Mouse (Mus musculus) midbrain, embryonic 16.5 days (tissue): Measurements from ENCODE around the gene Skap1. TPM values are rescaled to one million over a fixed set of nuclear protein-coding genes. Genes with fewer than 3 reads are reported as not detected.
A peak's percentile ranks its signal among the peaks of the same experiment; 100 is the strongest.
"Not testable (repeated sequence)": the region's sequence is repeated elsewhere in the genome, so short reads cannot be mapped to it uniquely, and the experiment has no call there.

Experiments used
- ATAC-seq: fragments of 200-750 bp; cut with Nextera tagmentation; 2 replicates; pipeline ENCODE4 v1.8.0; 2017; ENCODE audit warnings: moderate TSS enrichment
- H3K27ac ChIP-seq: fragments of 300-500 bp; sonication (generic); 2 replicates; pipeline ENCODE4 v1.5.1; 2014; ENCODE audit warnings: mild to moderate bottlenecking, low read length, mixed read lengths
- H3K27me3 ChIP-seq: fragments of 300-500 bp; sonication (generic); 2 replicates; pipeline ENCODE4 v1.6.1; 2014; ENCODE audit warnings: low read depth, low read length, mixed read lengths; ENCODE audit not compliant: control insufficient read depth, insufficient read depth
- H3K36me3 ChIP-seq: fragments of 300-500 bp; sonication (generic); 2 replicates; pipeline ENCODE4 v1.6.1; 2014; ENCODE audit warnings: mild to moderate bottlenecking, low read length, moderate library complexity, mixed read lengths; ENCODE audit not compliant: control insufficient read depth, insufficient read depth
- H3K4me1 ChIP-seq: fragments of 300-500 bp; sonication (generic); 2 replicates; pipeline ENCODE4 v1.6.1; 2014; ENCODE audit warnings: mild to moderate bottlenecking, low read length, mixed read lengths; ENCODE audit not compliant: control insufficient read depth, insufficient read depth
- H3K4me2 ChIP-seq: fragments of 300-500 bp; sonication (generic); 2 replicates; pipeline ENCODE4 v1.6.1; 2014; ENCODE audit warnings: mild to moderate bottlenecking, low read length, mixed read lengths
- H3K4me3 ChIP-seq: fragments of 300-500 bp; sonication (generic); 2 replicates; pipeline ENCODE4 v1.5.1; 2014; ENCODE audit warnings: low read depth, mild to moderate bottlenecking, low read length, moderate library complexity, mixed read lengths
- H3K9ac ChIP-seq: fragments of 300-500 bp; sonication (generic); 2 replicates; pipeline ENCODE4 v1.6.1; 2014; ENCODE audit warnings: low read depth, low read length, mixed read lengths
- H3K9me3 ChIP-seq: fragments of 300-500 bp; sonication (generic); replicated peaks from 2 replicates; pipeline ENCODE4 v1.6.1; 2014; ENCODE audit warnings: mild to moderate bottlenecking, low read length, mixed read lengths; ENCODE audit not compliant: control insufficient read depth, poor library complexity, severe bottlenecking
- WGBS: fragments of 180-500 bp; shearing (Covaris S2); extraction: QIAGEN DNeasy Blood & Tissue Kit; methylation state at CpG from one replicate; pipeline ENCODE4 v1.1.7; 2014; 5-methylcytosine and 5-hydroxymethylcytosine counted together
- polyA plus RNA-seq: library from polyadenylated mRNA; unstranded; fragments of >200 nt; fragmentation: Nextera tagmentation; extraction: Ambion mirVana; gene quantifications from 2 replicates; pipeline ENCODE4 v1.2.1, GENCODE M21; 2015

Gene Skap1
- polyA plus RNA-seq, 1 experiment from 2014 or later = 3.6 TPM

DNA sequence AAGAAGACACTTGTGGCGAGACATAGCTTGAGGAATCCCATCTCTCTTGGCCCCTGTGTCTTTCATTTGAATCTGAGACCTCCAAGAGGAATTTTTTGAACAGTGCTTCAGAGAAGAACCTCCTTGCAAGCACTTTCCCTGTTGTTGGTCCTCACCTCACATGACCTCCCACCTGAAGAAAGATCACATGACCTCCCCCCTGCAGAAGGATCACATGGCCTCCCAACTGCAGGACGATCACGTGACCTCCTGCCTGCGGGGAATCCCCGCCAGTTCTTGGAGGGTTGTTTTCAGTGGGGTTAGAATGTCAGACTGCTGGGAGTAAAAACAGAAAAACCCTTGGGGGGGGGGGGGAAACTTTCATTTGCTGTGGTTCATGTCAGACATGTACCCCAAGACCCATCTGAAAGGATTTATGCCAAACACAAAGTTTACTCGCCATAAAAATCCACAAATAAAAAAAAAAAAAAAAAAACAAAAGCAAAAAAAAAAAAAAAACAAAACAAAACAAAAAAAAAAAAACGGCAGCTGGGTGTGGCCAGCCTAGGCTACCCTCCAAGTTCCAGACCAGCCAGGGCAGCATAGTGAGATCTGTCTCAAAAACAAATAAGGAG lies 232.6 kb downstream of the Skap1 start:
- peaks cover 2% of the 10 kb centered on the region for H3K4me1 ChIP-seq
- no peak overlapping the region for H3K9ac ChIP-seq
- no peaks in the 10 kb centered on the region for H3K9me3 ChIP-seq
- no peak overlapping the region for H3K4me2 ChIP-seq
- no peak for ATAC-seq
- no peak overlapping the region for H3K27ac ChIP-seq
- H3K36me3 ChIP-seq = no peaks in the 10 kb centered on the region
- H3K4me3 ChIP-seq = no peak overlapping the region
- 20% methylated on average over 7 of the region's 7 CpGs for WGBS
- no peaks in the 10 kb centered on the region for H3K27me3 ChIP-seq

DNA sequence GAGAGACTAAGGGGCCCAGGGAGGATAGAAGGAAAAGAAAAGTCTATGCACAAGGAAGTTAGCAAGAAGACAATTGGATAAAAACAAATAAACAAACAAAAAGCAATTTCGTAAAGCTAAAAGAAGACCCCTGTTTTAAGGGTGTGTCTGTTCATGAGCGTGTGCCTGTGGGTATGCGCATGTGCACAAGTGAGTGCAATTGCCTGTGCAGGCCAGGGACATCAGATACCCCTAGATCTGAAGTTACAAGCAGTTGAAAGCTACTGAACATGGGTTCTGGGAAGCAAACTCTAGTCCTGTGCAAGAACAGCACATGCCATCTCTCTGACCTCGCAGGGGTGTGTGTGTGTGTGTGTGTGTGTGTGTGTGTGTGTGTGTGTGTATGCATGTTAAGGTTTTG lies 233.1 kb downstream of the Skap1 start:
- H3K27me3 ChIP-seq = no peaks in the 10 kb centered on the region
- no peak overlapping the region for H3K4me2 ChIP-seq
- ATAC-seq = no peak
- WGBS = 86% methylated on average over 4 of the region's 4 CpGs
- no peak overlapping the region for H3K4me3 ChIP-seq
- no peaks in the 10 kb centered on the region for H3K36me3 ChIP-seq
- no peak overlapping the region for H3K9ac ChIP-seq
- H3K4me1 ChIP-seq = peaks cover 2% of the 10 kb centered on the region
- H3K9me3 ChIP-seq = no peaks in the 10 kb centered on the region
- H3K27ac ChIP-seq = no peak overlapping the region

GRCm38 (mm10) chr11:96703813-96704212 lies 239.4 kb downstream of the Skap1 start:
- no peak overlapping the region for H3K4me2 ChIP-seq
- no peaks in the 10 kb centered on the region for H3K36me3 ChIP-seq
- no peaks in the 10 kb centered on the region for H3K9me3 ChIP-seq
- peaks cover 4% of the 10 kb centered on the region; the same call in 1 of the 2 replicates for H3K4me1 ChIP-seq
- H3K27ac ChIP-seq = no peak overlapping the region
- no peak for ATAC-seq
- H3K9ac ChIP-seq = no peak overlapping the region
- no peaks in the 10 kb centered on the region for H3K27me3 ChIP-seq
- 85% methylated on average over 8 of the region's 8 CpGs for WGBS
- no peak overlapping the region for H3K4me3 ChIP-seq

- Histone ChIP-seq H3K9me3 (no peaks in the 10 kb centered on the region), H3K27me3 (no peaks in the 10 kb centered on the region), H3K4me1 (peaks cover 10% of the 10 kb centered on the region), H3K9ac (no peak overlapping the region), H3K36me3 (no peaks in the 10 kb centered on the region), H3K4me3 (no peak overlapping the region), H3K27ac (no peak overlapping the region), H3K4me2 (no peak overlapping the region)
- ATAC-seq = no peak
- WGBS = 76% methylated on average over 5 of the region's 5 CpGs
Measured at GRCm38 (mm10) chr11:96711268-96711667, 246.9 kb downstream of the Skap1 start.

DNA sequence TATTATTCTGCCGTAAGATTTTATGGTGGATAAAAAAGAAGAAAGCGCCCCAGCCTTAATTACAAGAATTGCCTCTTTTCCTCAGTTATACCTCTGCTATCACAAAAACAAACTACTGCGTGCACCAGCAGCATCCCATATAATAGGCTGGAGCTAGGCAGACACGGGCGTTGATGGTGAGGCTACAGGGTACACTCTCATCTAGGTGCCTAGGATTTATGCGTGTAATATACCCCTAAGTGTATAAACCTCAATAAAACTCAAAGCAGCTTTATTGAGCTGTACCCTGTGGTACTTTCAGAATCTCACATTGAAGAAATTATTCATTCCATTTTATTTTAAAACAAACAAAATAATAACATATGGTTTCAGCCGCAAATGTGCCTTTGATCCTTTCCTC lies 247.3 kb downstream of the Skap1 start:
- no peak overlapping the region for H3K27ac ChIP-seq

GRCm38 (mm10) chr11:96713210-96714005 lies 249.0 kb downstream of the Skap1 start:
- peak overlapping the region; percentile 6; the same call in 1 of the 2 replicates for H3K4me2 ChIP-seq
- H3K9ac ChIP-seq = no peak overlapping the region
- H3K9me3 ChIP-seq = no peaks in the 10 kb centered on the region
- WGBS = 46% methylated on average over 18 of the region's 18 CpGs
- H3K27ac ChIP-seq = no peak overlapping the region
- H3K27me3 ChIP-seq = no peaks in the 10 kb centered on the region
- H3K36me3 ChIP-seq = no peaks in the 10 kb centered on the region
- H3K4me1 ChIP-seq = peaks cover 8% of the 10 kb centered on the region
- ATAC-seq = no peak
- H3K4me3 ChIP-seq = no peak overlapping the region

More for the DNA sequence above, 247.3 kb downstream of the Skap1 start:
- H3K9me3 ChIP-seq = no peaks in the 10 kb centered on the region
- H3K27me3 ChIP-seq = no peaks in the 10 kb centered on the region
- no peak overlapping the region for H3K4me3 ChIP-seq
- WGBS = 89% methylated on average over 7 of the region's 7 CpGs
- H3K9ac ChIP-seq = no peak overlapping the region
- peaks cover 10% of the 10 kb centered on the region for H3K4me1 ChIP-seq
- H3K4me2 ChIP-seq = no peak overlapping the region
- H3K36me3 ChIP-seq = no peaks in the 10 kb centered on the region
- ATAC-seq = no peak

- Histone ChIP-seq H3K27me3 (no peaks in the 10 kb centered on the region), H3K9ac (no peak overlapping the region), H3K9me3 (no peaks in the 10 kb centered on the region), H3K27ac (no peak overlapping the region), H3K4me1 (peaks cover 6% of the 10 kb centered on the region; the same call in 1 of the 2 replicates), H3K4me3 (no peak overlapping the region), H3K36me3 (no peaks in the 10 kb centered on the region), H3K4me2 (no peak overlapping the region)
- 71% methylated on average over 7 of the region's 7 CpGs for WGBS
- ATAC-seq = no peak
Measured at GRCm38 (mm10) chr11:96714011-96714410, 249.6 kb downstream of the Skap1 start.

GRCm38 (mm10) chr11:96715168-96715567 lies 250.8 kb downstream of the Skap1 start:
- H3K4me1 ChIP-seq, H3K27me3 ChIP-seq, ATAC-seq, H3K36me3 ChIP-seq, H3K4me2 ChIP-seq, H3K9ac ChIP-seq, H3K9me3 ChIP-seq, H3K27ac ChIP-seq, H3K4me3 ChIP-seq: not testable (repeated sequence)
- 73% methylated on average over 2 of the region's 5 CpGs for WGBS

- no peaks in the 10 kb centered on the region for H3K9me3 ChIP-seq
- no peak overlapping the region for H3K4me2 ChIP-seq
- H3K27ac ChIP-seq = no peak overlapping the region
- no peak overlapping the region for H3K9ac ChIP-seq
- WGBS = 37% methylated on average over 7 of the region's 7 CpGs
- H3K27me3 ChIP-seq = no peaks in the 10 kb centered on the region
- peaks cover 8% of the 10 kb centered on the region; the same call in 1 of the 2 replicates for H3K4me1 ChIP-seq
- no peak for ATAC-seq
- no peaks in the 10 kb centered on the region for H3K36me3 ChIP-seq
- no peak overlapping the region for H3K4me3 ChIP-seq
Measured at GRCm38 (mm10) chr11:96718609-96719008, 254.2 kb downstream of the Skap1 start.
